Mouse (Mus musculus) fibroblast of lung, adult 2 months (primary cell): ENCODE results near the gene Gm17387.

Source experiments
- DNase-seq: peaks from one replicate; pipeline ENCODE4 v3.0.0-alpha.2; 2011; ENCODE audit warnings: low read depth

Gene Gm17387

GRCm38 (mm10) chr7:141072017-141072745 is 43.2 kb downstream of the Gm17387 start:
- DNase-seq: no peak

GRCm38 (mm10) chr7:141073782-141074181 is 44.9 kb downstream of the Gm17387 start:
- DNase-seq: no peak

GRCm38 (mm10) chr7:141077841-141078240 is 48.9 kb downstream of the Gm17387 start, which contains the start of gene Pkp3:
Pkp3 (plus strand) TSS chr7:141078218.
- DNase-seq: no peak

GRCm38 (mm10) chr7:141078876-141079275 is 49.9 kb downstream of the Gm17387 start:
- DNase-seq: no peak
